In the genomic region with DNA sequence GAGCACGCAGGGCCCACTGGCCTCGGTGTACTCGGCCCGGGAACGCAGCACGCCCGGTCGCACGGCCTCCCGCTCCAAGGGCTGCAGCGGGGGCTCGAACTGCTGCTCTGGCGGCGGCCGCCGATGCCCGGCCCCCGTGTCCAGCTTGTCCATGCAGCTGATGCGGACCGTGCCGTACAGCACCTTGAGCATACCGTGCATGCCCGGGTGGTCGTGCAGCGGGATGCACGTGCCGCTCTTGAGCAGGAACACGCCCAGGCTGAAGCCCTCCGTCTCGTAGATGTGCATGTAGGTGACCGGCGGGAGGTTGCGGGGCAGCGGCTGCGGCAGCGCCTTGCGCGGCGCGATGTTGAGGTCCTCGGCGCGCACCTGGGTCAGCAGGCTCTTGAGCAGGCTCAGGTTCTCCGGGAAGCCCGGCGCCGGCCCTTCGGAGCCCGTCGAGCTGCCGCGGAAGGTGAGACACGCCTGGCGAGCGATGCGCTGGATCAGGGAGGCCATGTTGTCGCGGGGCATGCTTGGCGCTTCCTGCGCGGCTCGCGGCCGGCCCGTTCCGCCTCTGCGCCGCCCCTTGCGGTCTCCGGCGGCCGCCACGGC, we compare ENCODE assay signal across 8 mouse cellular contexts. TPM values are rescaled to one million over a fixed set of nuclear protein-coding genes. Genes with fewer than 3 reads are reported as not detected.
DNase-seq lines count a peak whose midpoint lies in the region; ATAC-seq and TF ChIP-seq lines count a peak whose summit lies in the region.

No protein-coding gene starts in this region.

- H3K9ac ChIP-seq in forebrain, embryonic 11.5 days (ENCODE audit: low read length), result peak overlapping the region; percentile 87
- H3K9ac ChIP-seq in hindbrain, postnatal 0 days (replicated peaks; ENCODE audit: low read length), result peak overlapping the region; percentile 85
- H3K9ac ChIP-seq in liver, embryonic 11.5 days (ENCODE audit: low read depth, low read length), result peak overlapping the region; percentile 98

- TF ChIP-seq POLR2A in thymus, adult 2 months (IDR thresholded peaks at IDR 0.05; ENCODE audit: control insufficient read depth, extremely low read depth, insufficient read depth, low read length, poor library complexity), result no peak

- no peaks in the 10 kb centered on the region for H3K36me3 ChIP-seq in forebrain, embryonic 11.5 days (ENCODE audit: control insufficient read depth, insufficient read depth, low read length)
- H3K36me3 ChIP-seq in hindbrain, postnatal 0 days (ENCODE audit: insufficient read depth, low read length), result no peaks in the 10 kb centered on the region
- peaks cover 6% of the 10 kb centered on the region; the same call in 1 of the 2 replicates for H3K36me3 ChIP-seq in liver, embryonic 11.5 days (ENCODE audit: control insufficient read depth, insufficient read depth, low read length)
- H3K36me3 ChIP-seq in thymus, adult 2 months (ENCODE audit: control insufficient read depth, insufficient read depth, low read length), result no peaks in the 10 kb centered on the region

- ATAC-seq in frontal cortex, adult (ENCODE audit: low TSS enrichment), result peak; percentile 64
- ATAC-seq in forebrain, embryonic 11.5 days (replicated peaks; ENCODE audit: low FRiP score), result peak; percentile 80
- peak; percentile 86 for ATAC-seq in hindbrain, postnatal 0 days
- ATAC-seq in liver, embryonic 11.5 days (replicated peaks; ENCODE audit: low FRiP score), result peak; percentile 58

- H3K4me2 ChIP-seq in forebrain, embryonic 11.5 days (ENCODE audit: low read depth, low read length, severe bottlenecking), result peak overlapping the region; percentile 96
- H3K4me2 ChIP-seq in hindbrain, postnatal 0 days (ENCODE audit: low read depth, low read length), result peak overlapping the region; percentile 81
- peak overlapping the region; percentile 98 for H3K4me2 ChIP-seq in liver, embryonic 11.5 days

- no peaks in the 10 kb centered on the region for H3K9me3 ChIP-seq in forebrain, embryonic 11.5 days (ENCODE audit: control insufficient read depth, low read length)
- H3K9me3 ChIP-seq in hindbrain, postnatal 0 days (ENCODE audit: low read length), result no peaks in the 10 kb centered on the region
- no peaks in the 10 kb centered on the region for H3K9me3 ChIP-seq in liver, embryonic 11.5 days (ENCODE audit: control insufficient read depth, low read length)

- no peak for TF ChIP-seq CTCF in hindbrain, postnatal 0 days (IDR thresholded peaks at IDR 0.05; ENCODE audit: low read depth)
- no peak for TF ChIP-seq CTCF in thymus, adult 2 months (IDR thresholded peaks at IDR 0.05; ENCODE audit: borderline replicate concordance, control insufficient read depth, extremely low read depth, insufficient read depth, low read length, poor library complexity)

- H3K27ac ChIP-seq in forebrain, embryonic 11.5 days (ENCODE audit: low read depth, low read length), result peak overlapping the region; percentile 83
- peak overlapping the region; percentile 95 for H3K27ac ChIP-seq in hindbrain, postnatal 0 days
- H3K27ac ChIP-seq in liver, embryonic 11.5 days (ENCODE audit: low read depth, low read length), result peak overlapping the region; percentile 91
- no peak overlapping the region for H3K27ac ChIP-seq in thymus, adult 2 months (ENCODE audit: control insufficient read depth, insufficient read depth, low read length)

- peak overlapping the region; percentile 82 for H3K4me3 ChIP-seq in forebrain, embryonic 11.5 days (ENCODE audit: low read depth, low read length)
- H3K4me3 ChIP-seq in hindbrain, postnatal 0 days (ENCODE audit: low read length), result peak overlapping the region; percentile 78
- H3K4me3 ChIP-seq in liver, embryonic 11.5 days (ENCODE audit: low read depth, low read length), result peak overlapping the region; percentile 96
- peak overlapping the region; percentile 62 for H3K4me3 ChIP-seq in thymus, adult 2 months (ENCODE audit: control insufficient read depth, insufficient read depth, low read length)

- H3K27me3 ChIP-seq in forebrain, embryonic 11.5 days (ENCODE audit: control insufficient read depth, insufficient read depth, low read length), result peaks cover 24% of the 10 kb centered on the region
- no peaks in the 10 kb centered on the region for H3K27me3 ChIP-seq in hindbrain, postnatal 0 days (ENCODE audit: insufficient read depth, low read length)
- H3K27me3 ChIP-seq in liver, embryonic 11.5 days (replicated peaks; ENCODE audit: control insufficient read depth, insufficient read depth, low read length), result no peaks in the 10 kb centered on the region
- H3K27me3 ChIP-seq in thymus, adult 2 months (ENCODE audit: control insufficient read depth, insufficient read depth, low read length), result no peaks in the 10 kb centered on the region

- H3K4me1 ChIP-seq in forebrain, embryonic 11.5 days (replicated peaks; ENCODE audit: control insufficient read depth, insufficient read depth, low read length), result peaks cover 2% of the 10 kb centered on the region; the same call in 1 of the 2 replicates
- peaks cover 4% of the 10 kb centered on the region; the same call in 1 of the 2 replicates for H3K4me1 ChIP-seq in hindbrain, postnatal 0 days (ENCODE audit: insufficient read depth, low read length)
- H3K4me1 ChIP-seq in liver, embryonic 11.5 days (replicated peaks; ENCODE audit: control insufficient read depth, insufficient read depth, low read length), result peaks cover 19% of the 10 kb centered on the region
- peaks cover 12% of the 10 kb centered on the region for H3K4me1 ChIP-seq in thymus, adult 2 months (replicated peaks; ENCODE audit: control insufficient read depth, insufficient read depth, low read length)

- WGBS in forebrain, embryonic 11.5 days, result under 1% methylated on average over 69 of the region's 73 CpGs
- under 1% methylated on average over 49 of the region's 73 CpGs for WGBS in hindbrain, postnatal 0 days
- under 1% methylated on average over 71 of the region's 73 CpGs for WGBS in liver, embryonic 11.5 days
- under 1% methylated on average over 73 of the region's 73 CpGs for WGBS in thymus, adult 2 months

- no peak for DNase-seq in frontal cortex, adult 2 months (ENCODE audit: extremely low spot score in 1 of 2, low spot score in 1 of 2)
- peak; percentile 58 for DNase-seq in NIH3T3 (ENCODE audit: low read depth)
- peak; percentile 81 for DNase-seq in forebrain, embryonic 11.5 days (ENCODE audit: low spot score)
- DNase-seq in hindbrain, postnatal 0 days (ENCODE audit: low spot score), result no peak
- DNase-seq in liver, embryonic 11.5 days (ENCODE audit: low spot score), result peak; percentile 69
- peak; percentile 76 for DNase-seq in naive thymus-derived CD4-positive, alpha-beta T cell, adult 2 months (ENCODE audit: low read depth)
- peak; percentile 57 for DNase-seq in thymus, adult 2 months

RNA-seq across cellular contexts. Expression of gene Ado, which starts 0.4 kb away (rescaled TPM):
- 25.1 and 25.8 TPM in 2 replicates for polyA plus RNA-seq in frontal cortex, adult 2 months (2012; rRNA removed)
- 60.8 and 62.9 TPM in 2 replicates for polyA plus RNA-seq in forebrain, embryonic 11.5 days (2014; fragmentation: Nextera tagmentation; extraction: Ambion mirVana)
- 64.8 and 80.3 TPM in 2 replicates for total RNA-seq in hindbrain, postnatal 0 days (2014; rRNA removed)
- 70.4 and 70.6 TPM in 2 replicates for polyA plus RNA-seq in hindbrain, postnatal 0 days (2015; fragmentation: Nextera tagmentation; extraction: Ambion mirVana)
- polyA plus RNA-seq in liver, embryonic 11.5 days (2014; fragmentation: Nextera tagmentation; extraction: Ambion mirVana), result 40.6 and 43.9 TPM in 2 replicates
- 20.7 and 25.0 TPM in 2 replicates for polyA plus RNA-seq in thymus, adult 2 months (2012; rRNA removed)

RNA-seq across cellular contexts. Expression of gene Egr2, which starts 13.1 kb away (rescaled TPM):
- 4.1 and 10.9 TPM in 2 replicates for polyA plus RNA-seq in frontal cortex, adult 2 months (2012; rRNA removed)
- polyA plus RNA-seq in forebrain, embryonic 11.5 days (2014; fragmentation: Nextera tagmentation; extraction: Ambion mirVana), result 0.29 TPM in 1 of 2 replicates, not detected in the other
- total RNA-seq in hindbrain, postnatal 0 days (2014; rRNA removed), result 0.58 and 2.4 TPM in 2 replicates
- 1.2 and 2.4 TPM in 2 replicates for polyA plus RNA-seq in hindbrain, postnatal 0 days (2015; fragmentation: Nextera tagmentation; extraction: Ambion mirVana)
- 0.08 and 0.22 TPM in 2 replicates for polyA plus RNA-seq in liver, embryonic 11.5 days (2014; fragmentation: Nextera tagmentation; extraction: Ambion mirVana)
- polyA plus RNA-seq in thymus, adult 2 months (2012; rRNA removed), result 73.0 and 79.2 TPM in 2 replicates

Comparison
In these comparisons a context has a peak if more than half of its experiments do, and no peak if none do; other contexts are left out.
1. DNase-seq: peak in NIH3T3 (single experiment), forebrain, embryonic 11.5 days (single experiment), liver, embryonic 11.5 days (single experiment), naive thymus-derived CD4-positive, alpha-beta T cell, adult 2 months (single experiment) and thymus, adult 2 months (single experiment); none in frontal cortex, adult 2 months (0 of 2) and hindbrain, postnatal 0 days (single experiment).
2. Peak in every context shown above with its lines, with median percentiles within 50 percentile points of each other: ATAC-seq, H3K4me2 ChIP-seq, H3K4me3 ChIP-seq and H3K9ac ChIP-seq.